Mouse (Mus musculus) cerebellum, adult 2 months (tissue): ENCODE measurements around the gene Clec9a. TPM values are rescaled to one million over a fixed set of nuclear protein-coding genes. Genes with fewer than 3 reads are reported as not detected.
A peak's percentile ranks its signal among the peaks of the same experiment; 100 is the strongest.

Experiments used
- DNase-seq, 2 experiments: peaks; one replicate each; pipeline ENCODE4 v3.0.0; 2021
- H3K27ac ChIP-seq: fragments of 200-500 bp; 2 replicates; pipeline ENCODE4 v1.5.1; 2012; ENCODE audit warnings: low read length, control low read depth, inconsistent platforms; ENCODE audit not compliant: insufficient read depth
- H3K27me3 ChIP-seq: fragments of 200-500 bp; 2 replicates; pipeline ENCODE4 v1.6.1; 2012; ENCODE audit warnings: inconsistent platforms, mild to moderate bottlenecking, low read length, moderate library complexity; ENCODE audit not compliant: control insufficient read depth, insufficient read depth
- H3K4me1 ChIP-seq: fragments of 200-500 bp; 2 replicates; pipeline ENCODE4 v1.6.1; 2011; ENCODE audit warnings: low read length; ENCODE audit not compliant: control insufficient read depth, insufficient read depth
- H3K4me3 ChIP-seq: fragments of 200-500 bp; replicated peaks from 2 replicates; pipeline ENCODE3; 2011; ENCODE audit warnings: mild to moderate bottlenecking, low read depth, low read length, control low read depth; ENCODE audit not compliant: insufficient read depth
- CTCF ChIP-seq: fragments of 200-500 bp; IDR thresholded peaks from 2 replicates; pipeline ENCODE4 v1.5.1; 2011; ENCODE audit warnings: low read depth, mild to moderate bottlenecking, control low read depth, low read length, moderate library complexity, borderline replicate concordance; ENCODE audit not compliant: insufficient read depth
- POLR2A ChIP-seq: fragments of 200-500 bp; IDR thresholded peaks from 2 replicates; pipeline ENCODE4 v1.6.1; 2011; ENCODE audit warnings: low read length, control low read depth, borderline replicate concordance; ENCODE audit not compliant: insufficient read depth
- WGBS: fragments of 180-500 bp; shearing (Covaris S2); methylation state at CpG from one replicate; pipeline ENCODE4 v1.1.7; 2018; 5-methylcytosine and 5-hydroxymethylcytosine counted together
- polyA plus RNA-seq: library from polyadenylated mRNA; depleted of rRNA; stranded (reverse); fragments of >200 nt; gene quantifications from 2 replicates; pipeline ENCODE4 v1.2.3, GENCODE M21; 2012; rRNA removed

Gene Clec9a
- polyA plus RNA-seq: 0.06 TPM in 1 of 2 replicates, not detected in the other

DNA sequence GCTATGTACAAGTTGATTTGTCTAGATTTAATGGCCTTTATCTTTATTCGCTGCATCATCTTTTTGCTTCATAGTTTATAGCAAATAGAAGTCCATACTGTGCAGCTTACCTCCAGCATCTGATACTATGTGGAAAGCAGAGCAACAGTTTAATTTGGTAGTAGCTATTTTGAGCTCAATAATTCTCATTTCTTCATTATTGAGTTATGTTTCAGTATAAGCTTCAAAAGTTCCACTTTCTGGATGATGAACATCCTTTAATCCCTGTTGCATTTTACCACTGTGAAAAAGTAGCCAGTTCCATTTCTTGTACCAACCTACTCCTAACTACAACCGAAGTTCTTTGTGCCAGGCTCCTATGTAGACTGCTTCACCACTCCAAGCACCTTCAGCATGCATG is at the start of gene Clec9a:
Gene Clec9a (plus strand): TSS at position 301 of the 400 bp plus-strand sequence.
- 92% methylated on average over 2 of the region's 2 CpGs for WGBS
- Histone ChIP-seq H3K27ac (no peak within 1 kb of the TSS), H3K27me3 (no peaks in the 10 kb centered on the region), H3K4me1 (no peaks in the 10 kb centered on the region), H3K4me3 (no peak within 1 kb of the TSS)
- no peak for DNase-seq
- TF ChIP-seq POLR2A (no peak), CTCF (no peak)

DNA sequence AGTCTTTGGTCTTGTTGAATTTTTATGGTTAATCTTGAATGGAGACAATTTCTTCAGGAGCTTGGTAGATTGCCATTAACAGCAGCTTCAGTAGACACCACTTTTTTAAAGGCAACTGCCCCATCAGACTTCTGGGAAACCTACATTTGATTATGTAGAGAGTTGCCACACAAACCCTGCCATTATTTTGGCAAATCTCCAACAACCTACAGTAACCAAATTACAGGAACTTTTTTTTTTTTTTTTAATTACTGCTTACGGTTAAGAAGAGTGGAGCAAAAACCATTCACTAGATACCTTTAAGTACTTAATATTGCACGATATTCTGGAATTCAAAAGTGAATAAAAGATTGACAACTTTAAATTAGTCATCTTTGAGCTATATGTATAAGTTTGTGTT is 49.1 kb upstream of the Clec9a start:
- DNase-seq: no peak
- H3K27ac ChIP-seq: no peak overlapping the region
- no peak overlapping the region for H3K4me3 ChIP-seq
- WGBS: 89% methylated on average over 2 of the region's 2 CpGs
- no peak for TF ChIP-seq POLR2A
- H3K4me1 ChIP-seq: no peaks in the 10 kb centered on the region
- no peaks in the 10 kb centered on the region for H3K27me3 ChIP-seq

DNA sequence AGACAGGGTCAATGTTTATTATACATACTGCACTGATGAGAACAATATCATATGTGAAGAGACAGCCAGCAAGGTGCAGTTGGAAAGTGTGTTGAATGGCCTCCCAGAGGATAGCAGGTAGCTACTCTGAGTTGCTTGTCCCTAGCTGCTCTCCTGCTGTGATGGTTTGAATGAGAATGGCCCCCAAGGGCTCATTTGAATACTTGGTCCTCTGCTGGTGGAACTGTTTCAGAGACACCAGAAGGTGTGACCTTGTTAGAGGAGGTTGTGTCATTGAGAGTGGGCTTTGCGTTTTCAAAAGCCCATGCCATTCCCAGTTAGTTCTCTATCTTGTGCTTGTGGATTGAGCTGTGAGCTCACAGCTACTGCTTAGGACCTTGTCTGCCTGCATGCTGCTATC is 44.7 kb upstream of the Clec9a start:
- Histone ChIP-seq H3K4me1 (no peaks in the 10 kb centered on the region), H3K27me3 (no peaks in the 10 kb centered on the region), H3K4me3 (no peak overlapping the region), H3K27ac (no peak overlapping the region)
- DNase-seq: no peak
- no peak for TF ChIP-seq POLR2A
- no peak for TF ChIP-seq CTCF
- WGBS: 15% methylated on average over 1 of the region's 1 CpGs

DNA sequence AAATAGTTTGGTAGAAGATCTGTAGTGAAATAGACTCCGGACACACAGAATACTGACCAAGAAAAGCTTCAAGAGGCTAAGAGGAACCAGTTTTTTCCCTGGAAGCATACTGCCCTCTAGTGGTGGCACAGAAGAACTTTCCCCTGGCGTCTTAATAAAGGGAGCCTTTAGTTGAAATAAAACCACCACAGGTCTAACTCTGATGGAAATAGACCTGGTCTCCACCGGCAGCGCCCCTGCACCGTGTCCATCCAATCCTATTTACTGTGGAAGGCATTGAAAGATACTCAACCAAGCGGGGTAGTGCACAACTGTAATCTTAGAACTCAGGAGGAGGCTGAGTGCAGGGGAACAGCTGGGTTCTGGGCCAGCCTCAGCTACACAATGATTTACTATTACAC is 42.7 kb upstream of the Clec9a start:
- TF ChIP-seq POLR2A: no peak
- TF ChIP-seq CTCF: peak; percentile 51; the same call in 1 of the 2 replicates
- Histone ChIP-seq H3K27me3 (no peaks in the 10 kb centered on the region), H3K4me1 (no peaks in the 10 kb centered on the region), H3K27ac (no peak overlapping the region), H3K4me3 (no peak overlapping the region)
- WGBS: 11% methylated on average over 6 of the region's 6 CpGs
- DNase-seq: peak; percentile 14 to 16

DNA sequence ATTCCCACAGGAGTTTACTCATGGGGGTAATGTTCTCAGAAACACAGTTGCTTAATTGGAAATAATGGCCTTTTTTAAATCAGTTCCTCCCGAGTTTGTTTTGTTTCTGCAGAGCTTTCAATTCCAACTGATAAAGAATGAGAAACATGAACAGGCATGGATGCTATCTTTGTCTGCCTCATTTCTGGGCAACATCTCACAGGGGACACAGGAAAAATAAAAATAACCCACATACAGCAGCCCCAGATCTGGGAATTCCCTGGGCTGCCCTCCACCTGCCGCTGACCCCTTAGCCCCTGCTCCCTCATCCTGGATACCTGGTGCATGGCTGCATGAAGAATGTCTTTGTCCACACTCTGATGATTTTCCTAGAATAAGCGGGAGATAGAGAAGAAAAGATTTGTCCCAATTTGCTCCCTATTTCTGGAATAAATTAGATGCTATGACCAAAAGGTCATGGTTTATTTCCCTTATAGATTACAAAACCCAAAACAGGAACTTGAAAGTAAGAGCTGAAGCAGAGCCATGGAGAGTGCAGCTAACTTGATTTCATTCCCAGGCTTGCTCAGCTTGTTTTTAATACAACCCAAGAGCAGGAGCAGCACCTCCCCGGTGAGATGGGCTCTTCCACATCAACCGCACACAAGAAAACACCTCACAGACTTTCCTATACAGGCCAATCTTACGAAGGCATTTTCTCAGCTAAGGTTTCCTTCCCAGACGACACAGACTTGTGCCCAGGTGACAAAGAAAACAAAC is 39.1 kb upstream of the Clec9a start:
- no peaks in the 10 kb centered on the region for H3K27me3 ChIP-seq
- TF ChIP-seq CTCF (no peak), POLR2A (no peak)
- no peak for DNase-seq
- no peaks in the 10 kb centered on the region for H3K4me1 ChIP-seq
- 79% methylated on average over 7 of the region's 7 CpGs for WGBS
- H3K4me3 ChIP-seq: no peak overlapping the region
- no peak overlapping the region for H3K27ac ChIP-seq

DNA sequence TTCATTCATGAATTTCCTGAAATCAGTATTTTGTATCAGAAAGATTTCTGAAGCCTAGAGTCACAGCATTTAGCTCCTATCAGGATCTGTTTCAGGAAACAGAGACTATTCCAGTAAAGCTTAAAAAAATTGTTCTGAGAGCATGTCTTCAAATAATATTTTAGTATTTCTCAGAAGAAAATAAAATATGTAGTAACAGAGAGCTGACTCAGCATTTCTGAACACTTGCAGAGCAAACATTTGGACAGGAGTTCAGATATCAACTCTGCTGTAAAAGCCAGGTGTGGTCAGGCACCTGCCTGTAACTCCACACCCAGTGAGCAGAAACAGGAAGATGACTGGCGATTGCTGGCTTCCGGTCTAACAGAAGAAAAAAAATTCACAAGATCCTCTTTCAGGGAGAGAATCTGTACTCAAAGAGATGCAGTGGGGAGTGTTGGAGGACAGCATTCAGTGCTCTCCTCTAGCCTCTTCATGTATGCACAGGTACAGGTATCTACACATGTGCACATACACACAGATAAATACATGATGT is 33.7 kb upstream of the Clec9a start:
- no peaks in the 10 kb centered on the region for H3K4me1 ChIP-seq
- TF ChIP-seq CTCF (no peak), POLR2A (no peak)
- no peak overlapping the region for H3K27ac ChIP-seq
- H3K27me3 ChIP-seq: no peaks in the 10 kb centered on the region
- WGBS: 93% methylated on average over 2 of the region's 2 CpGs
- no peak overlapping the region for H3K4me3 ChIP-seq
- no peak for DNase-seq

- TF ChIP-seq POLR2A: no peak
- no peak for TF ChIP-seq CTCF
- Histone ChIP-seq H3K27ac (no peak overlapping the region), H3K4me1 (no peaks in the 10 kb centered on the region), H3K4me3 (no peak overlapping the region), H3K27me3 (no peaks in the 10 kb centered on the region)
- WGBS: 16% methylated on average over 4 of the region's 4 CpGs
- DNase-seq: no peak
These were observed 28.2 kb upstream of the Clec9a start for GRCm38 (mm10) chr6:129380454-129380853.

GRCm38 (mm10) chr6:129381736-129382135 is 26.9 kb upstream of the Clec9a start:
- H3K27ac ChIP-seq: no peak overlapping the region
- TF ChIP-seq POLR2A (no peak), CTCF (no peak)
- 93% methylated on average over 1 of the region's 1 CpGs for WGBS
- DNase-seq: no peak
- no peak overlapping the region for H3K4me3 ChIP-seq
- H3K4me1 ChIP-seq: no peaks in the 10 kb centered on the region
- no peaks in the 10 kb centered on the region for H3K27me3 ChIP-seq
